Mouse (Mus musculus) C2C12 (cell line): ENCODE data around the gene Pbx1.

Source experiments
- CTCF ChIP-seq: IDR thresholded peaks from one replicate; pipeline ENCODE4 v1.5.1; 2011; ENCODE audit not compliant: control insufficient read depth, insufficient read depth, insufficient read length
- MAX ChIP-seq: IDR thresholded peaks from one replicate; pipeline ENCODE4 v1.6.1; 2011; ENCODE audit warnings: mild to moderate bottlenecking, control low read depth
- MYOD1 ChIP-seq: IDR thresholded peaks from one replicate; pipeline ENCODE4 v1.6.1; 2011; ENCODE audit warnings: low read depth; ENCODE audit not compliant: control insufficient read depth, insufficient read length
- MYOG ChIP-seq: IDR thresholded peaks from one replicate; pipeline ENCODE4 v1.6.1; 2011; ENCODE audit not compliant: control insufficient read depth, insufficient read length; ENCODE audit errors: extremely low read depth
- USF1 ChIP-seq: IDR thresholded peaks from one replicate; pipeline ENCODE4 v1.6.1; 2011; ENCODE audit warnings: low read depth, mild to moderate bottlenecking, control low read depth, moderate library complexity

DNA sequence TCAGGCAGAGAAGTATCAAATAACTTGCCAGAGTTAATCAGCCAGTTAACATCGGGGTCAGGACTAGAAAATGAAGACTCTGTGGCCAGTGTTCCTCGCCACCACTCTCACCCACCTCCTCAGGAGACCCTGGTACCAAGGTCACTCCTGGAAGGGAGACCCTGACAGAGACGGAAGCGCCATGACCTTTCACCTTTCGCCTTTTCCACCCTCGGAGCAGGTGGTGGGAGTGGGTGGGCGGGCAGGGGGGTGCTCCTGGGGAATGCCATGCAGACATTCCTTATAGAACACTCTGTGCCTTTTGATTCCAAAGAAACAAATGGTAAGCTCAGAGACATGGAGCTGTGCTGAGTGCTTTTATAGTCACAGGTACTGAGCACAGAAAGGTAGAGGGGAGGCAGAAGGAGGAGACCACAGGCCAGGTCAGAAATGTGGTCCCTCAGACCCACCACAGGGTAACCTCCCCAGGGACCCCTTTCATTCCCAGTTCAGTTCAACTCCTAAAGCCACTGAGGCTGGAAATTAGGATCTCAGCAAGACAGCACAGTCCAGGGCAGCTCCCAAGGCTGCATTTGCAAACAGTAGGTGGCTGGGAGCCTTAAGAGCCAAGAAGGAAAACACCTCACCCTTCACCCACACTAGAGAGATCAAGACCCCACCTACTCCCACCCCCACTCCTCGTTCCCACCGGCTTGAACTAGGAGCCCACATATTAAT lies 49.8 kb downstream of the Pbx1 start:
- TF ChIP-seq USF1 (no peak), CTCF (no peak), MYOD1 (no peak), MYOG (no peak), MAX (no peak)
